Mouse (Mus musculus) heart, embryonic 11.5 days (tissue): Measurements from ENCODE around the gene Vegfb. TPM values are rescaled to one million over a fixed set of nuclear protein-coding genes. Genes with fewer than 3 reads are reported as not detected.
A peak's percentile ranks its signal among the peaks of the same experiment; 100 is the strongest.

Experiments
- ATAC-seq: fragments of 200-750 bp; cut with Nextera tagmentation; replicated peaks from 2 replicates; pipeline ENCODE4 v1.8.0; 2017; ENCODE audit warnings: moderate library complexity; ENCODE audit not compliant: insufficient number of reproducible peaks, low FRiP score, low TSS enrichment
- H3K27ac ChIP-seq: fragments of 300-500 bp; sonication (generic); 2 replicates; pipeline ENCODE4 v1.5.1; 2014; ENCODE audit warnings: mild to moderate bottlenecking, low read depth, low read length
- H3K27me3 ChIP-seq: fragments of 300-500 bp; sonication (generic); 2 replicates; pipeline ENCODE4 v1.6.1; 2014; ENCODE audit warnings: mild to moderate bottlenecking, low read length, mixed read lengths; ENCODE audit not compliant: control insufficient read depth, insufficient read depth
- H3K36me3 ChIP-seq: fragments of 300-500 bp; sonication (generic); 2 replicates; pipeline ENCODE4 v1.6.1; 2014; ENCODE audit warnings: mild to moderate bottlenecking, low read length, moderate library complexity, mixed read lengths; ENCODE audit not compliant: control insufficient read depth, insufficient read depth
- H3K4me1 ChIP-seq: fragments of 300-500 bp; sonication (generic); 2 replicates; pipeline ENCODE4 v1.6.1; 2014; ENCODE audit warnings: low read length; ENCODE audit not compliant: control insufficient read depth, insufficient read depth
- H3K4me2 ChIP-seq: fragments of 300-500 bp; sonication (generic); 2 replicates; pipeline ENCODE4 v1.6.1; 2014; ENCODE audit warnings: mild to moderate bottlenecking, moderate library complexity
- H3K4me3 ChIP-seq: fragments of 300-500 bp; sonication (generic); 2 replicates; pipeline ENCODE4 v1.5.1; 2014; ENCODE audit warnings: low read depth, low read length
- H3K9ac ChIP-seq: fragments of 300-500 bp; sonication (generic); 2 replicates; pipeline ENCODE4 v1.6.1; 2014; ENCODE audit warnings: mild to moderate bottlenecking, low read depth, low read length, moderate library complexity
- H3K9me3 ChIP-seq: fragments of 300-500 bp; sonication (generic); replicated peaks from 2 replicates; pipeline ENCODE4 v1.6.1; 2016; ENCODE audit warnings: low read length; ENCODE audit not compliant: control insufficient read depth
- WGBS: fragments of 180-500 bp; shearing (Covaris S2); extraction: QIAGEN DNeasy Blood & Tissue Kit; methylation state at CpG from one replicate; pipeline ENCODE4 v1.1.7; 2014; ENCODE audit not compliant: insufficient replicate concordance; 5-methylcytosine and 5-hydroxymethylcytosine counted together
- polyA plus RNA-seq: library from polyadenylated mRNA; unstranded; fragments of >200 nt; fragmentation: Nextera tagmentation; extraction: Ambion mirVana; gene quantifications from 2 replicates; pipeline ENCODE4 v1.2.1, GENCODE M21; 2014

Gene Vegfb
- polyA plus RNA-seq, 1 experiment from 2014 or later: 76.9 TPM

DNA sequence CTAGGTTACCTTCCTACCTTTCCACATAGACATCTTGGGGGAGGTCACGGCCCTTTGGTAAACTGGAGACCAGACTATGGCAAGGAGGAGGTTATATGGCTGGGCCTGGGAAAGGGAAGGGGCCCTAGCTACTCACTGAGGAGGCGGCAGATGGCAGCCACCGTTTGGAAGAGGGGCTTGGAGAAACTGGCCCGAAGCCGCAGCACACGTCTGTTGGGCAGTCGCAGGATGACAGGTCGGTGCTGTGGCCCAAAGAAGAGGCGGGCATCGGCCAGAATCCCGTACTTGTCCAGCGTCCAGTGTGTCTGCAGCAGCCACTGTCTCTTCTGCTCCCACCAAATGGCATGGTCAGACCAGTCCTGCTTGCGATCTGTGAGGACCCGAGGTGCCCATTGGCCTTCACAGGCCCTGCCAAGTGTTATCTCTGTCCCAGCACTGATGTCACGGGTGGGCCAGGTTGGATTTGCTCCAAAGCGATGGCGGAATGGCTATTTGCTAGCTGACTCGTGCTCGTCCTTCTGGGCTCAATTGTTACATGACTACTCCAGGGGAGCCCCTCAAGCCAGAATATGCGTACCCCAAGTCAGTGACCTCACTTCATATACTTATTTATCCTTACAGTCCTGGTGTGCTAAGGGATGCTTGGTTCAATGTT lies 27.2 kb upstream of the Vegfb start:
- no peak overlapping the region for H3K4me3 ChIP-seq
- H3K36me3 ChIP-seq: peaks cover 5% of the 10 kb centered on the region
- no peak overlapping the region for H3K9ac ChIP-seq
- H3K9me3 ChIP-seq: no peaks in the 10 kb centered on the region
- no peaks in the 10 kb centered on the region for H3K27me3 ChIP-seq
- ATAC-seq: no peak
- H3K4me2 ChIP-seq: no peak overlapping the region
- no peak overlapping the region for H3K27ac ChIP-seq
- peaks cover 16% of the 10 kb centered on the region for H3K4me1 ChIP-seq
- 84% methylated on average over 20 of the region's 20 CpGs for WGBS

DNA sequence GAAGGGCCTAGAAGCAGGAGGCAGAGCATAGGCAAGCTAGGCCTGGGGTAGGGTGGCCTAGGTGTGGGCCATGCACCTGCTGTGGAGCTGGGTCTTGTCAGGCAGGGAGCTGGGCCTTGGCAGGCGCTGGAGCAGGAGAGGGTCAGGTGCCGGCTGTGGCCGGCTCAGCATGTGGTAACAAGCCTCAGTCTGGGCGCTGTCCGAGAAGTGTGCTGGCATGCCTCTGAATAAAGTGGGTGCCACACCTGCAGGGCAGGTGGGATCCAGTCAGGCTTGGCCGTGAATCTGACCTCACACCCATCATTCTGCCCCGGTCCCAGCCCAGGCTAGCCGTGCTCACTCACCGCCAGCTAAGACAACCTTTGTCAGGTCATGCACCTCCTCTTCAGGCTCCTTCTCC lies 26.5 kb upstream of the Vegfb start:
- 89% methylated on average over 9 of the region's 9 CpGs for WGBS
- Histone ChIP-seq H3K9me3 (no peaks in the 10 kb centered on the region), H3K9ac (no peak overlapping the region), H3K36me3 (peaks cover 3% of the 10 kb centered on the region), H3K4me1 (peaks cover 12% of the 10 kb centered on the region), H3K4me3 (no peak overlapping the region), H3K27ac (no peak overlapping the region), H3K4me2 (no peak overlapping the region), H3K27me3 (no peaks in the 10 kb centered on the region)
- ATAC-seq: no peak

DNA sequence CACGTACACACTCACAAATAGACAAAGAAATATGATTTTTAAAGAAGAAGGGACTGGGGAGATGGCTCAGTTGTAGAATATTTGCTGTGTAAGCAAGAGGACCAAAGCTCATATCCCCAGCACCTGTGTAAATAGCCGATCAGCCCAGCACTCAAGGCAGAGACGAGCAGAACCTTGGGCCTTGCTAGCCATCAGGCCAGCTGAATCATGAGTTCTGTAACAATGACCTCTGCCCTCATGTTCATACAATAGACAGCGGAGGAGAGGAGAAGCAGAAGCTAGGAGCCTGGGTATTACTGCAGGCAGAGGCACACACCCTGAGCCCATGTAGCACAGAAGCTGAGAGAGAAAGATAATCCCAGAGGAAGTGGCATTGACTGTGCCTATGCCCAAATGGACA lies 25.0 kb upstream of the Vegfb start:
- Histone ChIP-seq H3K4me1 (no peaks in the 10 kb centered on the region), H3K36me3 (no peaks in the 10 kb centered on the region), H3K9me3 (no peaks in the 10 kb centered on the region), H3K9ac (no peak overlapping the region), H3K4me2 (no peak overlapping the region), H3K27me3 (no peaks in the 10 kb centered on the region), H3K4me3 (no peak overlapping the region), H3K27ac (no peak overlapping the region)
- ATAC-seq: no peak
- 82% methylated on average over 4 of the region's 4 CpGs for WGBS

DNA sequence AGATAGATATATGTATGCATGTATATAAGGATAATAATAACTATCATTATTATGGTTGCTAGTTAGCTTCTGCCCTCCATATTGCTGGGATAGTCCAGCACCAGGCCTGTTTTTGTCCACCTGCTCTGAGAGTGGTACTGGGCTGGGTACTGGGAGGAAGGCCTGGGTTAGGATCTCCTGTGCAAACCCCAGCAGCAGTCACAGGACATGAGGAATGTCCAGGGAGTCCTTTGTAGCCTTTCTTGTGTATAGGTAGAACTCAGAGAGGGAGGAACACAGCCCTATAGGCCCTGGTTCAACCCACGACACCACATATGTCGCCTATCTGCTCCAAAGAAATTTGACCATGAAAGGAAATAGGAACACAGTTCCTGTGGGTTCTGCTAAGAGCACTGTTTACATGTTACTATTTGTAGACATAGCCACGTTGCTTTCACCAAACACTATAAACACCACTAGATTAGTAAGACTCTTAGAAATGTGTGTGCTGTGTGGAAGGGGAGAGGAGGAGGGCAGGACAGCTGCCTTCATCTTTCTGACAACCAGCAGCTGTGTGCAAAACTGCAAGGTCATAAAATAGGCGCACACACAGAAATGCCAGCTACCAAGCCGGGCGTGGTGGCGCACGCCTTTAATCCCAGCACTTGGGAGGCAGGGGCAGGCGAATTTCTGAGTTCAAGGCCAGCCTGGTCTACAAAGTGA lies 19.6 kb upstream of the Vegfb start:
- WGBS: 77% methylated on average over 9 of the region's 9 CpGs
- Histone ChIP-seq H3K9ac (no peak overlapping the region), H3K4me1 (no peaks in the 10 kb centered on the region), H3K27ac (no peak overlapping the region), H3K36me3 (no peaks in the 10 kb centered on the region), H3K9me3 (no peaks in the 10 kb centered on the region), H3K27me3 (no peaks in the 10 kb centered on the region), H3K4me3 (no peak overlapping the region), H3K4me2 (no peak overlapping the region)
- no peak for ATAC-seq

DNA sequence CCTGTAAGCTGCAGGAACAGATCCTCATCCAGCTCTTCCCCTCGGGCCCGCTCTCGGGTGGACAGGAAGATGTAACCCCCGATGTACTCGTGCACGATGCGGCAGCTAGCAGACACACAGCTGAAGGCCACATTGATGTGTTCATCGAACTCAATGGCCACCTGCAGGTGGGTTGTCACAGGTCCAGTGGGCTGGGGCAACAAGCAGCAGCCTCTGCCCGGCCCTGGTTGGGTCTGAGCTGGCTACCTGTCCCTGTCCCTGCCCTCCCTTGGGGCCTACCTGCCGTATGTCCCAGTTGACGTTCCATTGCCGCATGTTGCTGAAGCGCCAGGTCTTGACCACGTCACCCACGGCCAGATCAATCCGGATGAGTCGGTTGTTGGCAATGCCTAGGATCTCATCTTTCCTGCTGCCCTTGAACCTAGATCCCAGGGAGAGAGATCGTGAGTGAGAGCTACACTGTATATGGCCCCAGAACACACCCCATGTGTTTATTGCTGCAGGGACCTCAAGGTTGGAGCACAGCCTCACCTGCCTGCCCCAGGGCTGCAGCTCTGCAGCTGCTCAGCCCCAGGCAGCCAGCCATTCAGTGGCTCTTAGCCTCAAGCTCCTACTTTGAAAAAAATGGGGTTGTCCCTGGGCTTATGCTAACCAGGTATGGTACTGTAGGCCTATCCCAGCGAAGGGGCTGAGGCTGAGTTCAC lies 12.1 kb upstream of the Vegfb start:
- Histone ChIP-seq H3K36me3 (peaks cover 20% of the 10 kb centered on the region), H3K9me3 (peaks cover 4% of the 10 kb centered on the region; the same call in 1 of the 2 replicates), H3K4me2 (no peak overlapping the region), H3K4me3 (no peak overlapping the region), H3K27ac (no peak overlapping the region), H3K27me3 (no peaks in the 10 kb centered on the region), H3K9ac (no peak overlapping the region), H3K4me1 (peaks cover 11% of the 10 kb centered on the region)
- WGBS: 88% methylated on average over 19 of the region's 19 CpGs
- no peak for ATAC-seq

DNA sequence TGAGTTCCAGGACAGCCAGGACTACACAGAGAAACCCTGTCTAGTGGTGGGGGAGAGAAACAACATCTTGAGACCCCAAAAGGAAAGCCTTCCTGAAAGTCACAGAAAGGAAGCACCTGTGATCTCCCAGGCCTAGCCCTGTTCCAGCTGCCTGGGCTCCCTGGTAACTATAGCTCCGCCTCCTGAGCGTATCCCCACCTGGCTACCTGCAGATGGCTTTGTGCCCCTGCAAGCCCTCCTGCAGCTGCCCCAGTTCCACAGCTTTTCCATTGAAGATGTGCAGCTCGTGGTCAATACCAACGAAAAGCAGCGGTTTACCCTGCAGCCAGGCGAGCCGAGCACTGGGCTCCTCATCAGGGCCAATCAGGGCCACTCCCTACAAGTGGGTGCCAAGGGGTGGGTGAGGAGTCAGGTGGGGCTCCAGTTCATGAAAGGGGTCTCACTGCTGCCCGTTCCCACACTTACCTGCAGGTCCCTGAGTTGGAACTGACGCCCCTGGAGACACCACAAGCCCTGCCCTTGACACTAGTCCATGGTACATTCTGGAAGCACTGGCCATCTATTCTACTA lies 10.4 kb upstream of the Vegfb start:
- no peak for ATAC-seq
- Histone ChIP-seq H3K27ac (no peak overlapping the region), H3K27me3 (no peaks in the 10 kb centered on the region), H3K9ac (no peak overlapping the region), H3K4me2 (no peak overlapping the region), H3K4me3 (no peak overlapping the region), H3K9me3 (peaks cover 4% of the 10 kb centered on the region; the same call in 1 of the 2 replicates), H3K36me3 (peaks cover 20% of the 10 kb centered on the region), H3K4me1 (peaks cover 21% of the 10 kb centered on the region)
- WGBS: 82% methylated on average over 9 of the region's 9 CpGs

DNA sequence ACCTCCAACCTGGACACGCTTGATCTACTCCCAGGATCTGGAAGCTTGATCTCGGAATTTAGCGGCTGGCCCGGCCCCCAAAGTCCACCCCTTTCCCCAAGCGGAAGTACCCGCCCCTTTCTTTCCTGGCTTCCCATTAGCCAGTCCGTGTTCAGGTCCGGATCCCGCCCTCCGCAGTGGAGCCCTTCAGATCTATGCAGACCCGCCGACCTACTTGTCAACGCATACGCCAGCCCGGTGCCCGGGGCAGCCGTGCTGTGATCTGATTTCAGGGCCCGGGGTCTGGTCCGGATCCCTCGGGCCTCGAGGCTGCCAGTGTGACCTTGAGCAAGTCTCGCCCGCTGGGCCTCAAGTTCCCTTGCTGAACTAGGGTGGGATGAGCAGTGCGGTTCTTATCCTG lies 8.6 kb upstream of the Vegfb start, which contains the start of the genes Nudt22 and Trpt1:
TSS of gene Nudt22 (minus strand) at position 112 of the 400 bp plus-strand sequence.
TSS of gene Trpt1 (plus strand) at position 126 of the 400 bp plus-strand sequence.
- peaks cover 22% of the 10 kb centered on the region for H3K4me1 ChIP-seq
- H3K9ac ChIP-seq: peak within 1 kb of the TSS; percentile 78
- H3K4me3 ChIP-seq: peak within 1 kb of the TSS; percentile 67
- H3K27ac ChIP-seq: peak within 1 kb of the TSS; percentile 85
- ATAC-seq: peak; percentile 58
- H3K4me2 ChIP-seq: peak within 1 kb of the TSS; percentile 93
- WGBS: under 1% methylated on average over 24 of the region's 24 CpGs
- peaks cover 20% of the 10 kb centered on the region for H3K36me3 ChIP-seq
- H3K9me3 ChIP-seq: peaks cover 4% of the 10 kb centered on the region; the same call in 1 of the 2 replicates
- no peaks in the 10 kb centered on the region for H3K27me3 ChIP-seq

DNA sequence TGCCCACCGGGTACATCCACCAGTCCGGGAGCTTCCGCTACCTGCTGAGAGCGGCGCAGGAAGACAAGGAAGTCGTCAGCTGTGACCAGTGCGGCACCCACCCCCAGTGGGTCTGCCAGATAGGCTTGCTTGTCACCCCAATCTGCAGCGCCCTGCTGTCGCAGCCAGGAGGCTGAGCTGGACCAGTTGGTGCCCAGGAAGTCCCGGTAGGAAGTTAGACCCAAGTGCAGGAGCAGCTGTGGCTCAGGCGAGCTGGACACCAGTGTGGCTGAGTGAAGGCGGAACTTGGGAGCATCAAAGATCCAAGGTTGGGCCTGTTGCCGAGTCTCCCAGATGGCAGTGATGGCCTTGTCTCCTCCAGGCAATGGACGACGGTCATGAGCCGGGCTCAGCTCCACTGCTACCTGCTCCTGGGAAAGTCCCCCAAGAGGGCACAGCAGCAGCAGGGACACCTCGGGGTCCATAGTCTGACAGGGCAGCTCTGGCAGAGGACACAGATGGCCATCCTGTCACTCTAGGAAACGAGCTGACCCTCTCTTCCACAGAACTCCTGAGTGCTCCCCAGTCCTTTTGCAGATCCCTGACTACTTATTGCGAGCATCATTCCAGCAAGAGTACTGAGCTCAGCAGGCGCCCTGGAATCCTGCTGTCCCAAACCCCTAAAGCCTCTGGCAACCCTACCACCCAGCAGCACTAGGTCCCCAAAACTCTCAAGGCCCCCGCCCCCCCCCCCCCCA lies 8.0 kb upstream of the Vegfb start:
- ATAC-seq: no peak
- Histone ChIP-seq H3K9ac (peak overlapping the region; percentile 78), H3K4me3 (peak overlapping the region; percentile 67), H3K27ac (peak overlapping the region; percentile 50; the same call in 1 of the 2 replicates), H3K36me3 (peaks cover 19% of the 10 kb centered on the region), H3K27me3 (no peaks in the 10 kb centered on the region), H3K4me1 (peaks cover 22% of the 10 kb centered on the region), H3K4me2 (peak overlapping the region; percentile 93), H3K9me3 (peaks cover 4% of the 10 kb centered on the region; the same call in 1 of the 2 replicates)
- WGBS: 44% methylated on average over 21 of the region's 21 CpGs
